Mouse (Mus musculus): ENCODE results near the gene Atp1a3.

- TF ChIP-seq EP300 (IDR thresholded peaks at IDR 0.05): no peak
- TF ChIP-seq CTCF (IDR thresholded peaks at IDR 0.05): peak; percentile 79
Measured at GRCm38 (mm10) chr7:24974893-24975595, 30.7 kb downstream of the Atp1a3 start.
